Mouse (Mus musculus) embryonic facial prominence, embryonic 13.5 days (tissue): Measurements from ENCODE around the gene Vstm4. TPM values are rescaled to one million over a fixed set of nuclear protein-coding genes. Genes with fewer than 3 reads are reported as not detected.

ENCODE experiments used
- ATAC-seq: fragments of 200-750 bp; cut with Nextera tagmentation; 2 replicates; pipeline ENCODE4 v1.8.0; 2017; ENCODE audit warnings: low read depth; ENCODE audit not compliant: insufficient number of reproducible peaks, insufficient read depth, low FRiP score, low TSS enrichment
- H3K27ac ChIP-seq: fragments of 300-500 bp; sonication (generic); 2 replicates; pipeline ENCODE4 v1.5.1; 2015; ENCODE audit warnings: moderate library complexity, mild to moderate bottlenecking, inconsistent platforms
- H3K27me3 ChIP-seq: fragments of 300-500 bp; sonication (generic); 2 replicates; pipeline ENCODE4 v1.6.1; 2015; ENCODE audit warnings: mild to moderate bottlenecking, inconsistent platforms
- H3K36me3 ChIP-seq: fragments of 300-500 bp; sonication (generic); 2 replicates; pipeline ENCODE4 v1.6.1; 2015; ENCODE audit warnings: mild to moderate bottlenecking, inconsistent platforms
- H3K4me1 ChIP-seq: fragments of 300-500 bp; sonication (generic); 2 replicates; pipeline ENCODE4 v1.6.1; 2015; ENCODE audit warnings: inconsistent platforms
- H3K4me2 ChIP-seq: fragments of 300-500 bp; sonication (generic); 2 replicates; pipeline ENCODE4 v1.6.1; 2015; ENCODE audit warnings: moderate library complexity, mild to moderate bottlenecking, inconsistent platforms
- H3K4me3 ChIP-seq: fragments of 300-500 bp; sonication (generic); 2 replicates; pipeline ENCODE4 v1.5.1; 2015; ENCODE audit warnings: mild to moderate bottlenecking, inconsistent platforms
- H3K9ac ChIP-seq: fragments of 300-500 bp; sonication (generic); 2 replicates; pipeline ENCODE4 v1.6.1; 2015; ENCODE audit warnings: mild to moderate bottlenecking, inconsistent platforms
- H3K9me3 ChIP-seq: fragments of 300-500 bp; sonication (generic); 2 replicates; pipeline ENCODE4 v1.6.1; 2016; ENCODE audit warnings: inconsistent platforms
- WGBS: fragments of 180-500 bp; shearing (Covaris S2); methylation state at CpG from one replicate; pipeline ENCODE4 v1.1.7; 2015; ENCODE audit warnings: mixed read lengths; 5-methylcytosine and 5-hydroxymethylcytosine counted together
- polyA plus RNA-seq: library from polyadenylated mRNA; unstranded; fragments of >200 nt; fragmentation: Nextera tagmentation; extraction: Ambion mirVana; gene quantifications from 2 replicates; pipeline ENCODE4 v1.2.1, GENCODE M21; 2015

Vstm4 gene
- polyA plus RNA-seq, 1 experiment from 2014 or later, result 21.7 TPM

GRCm38 (mm10) chr14:32906545-32906944 lies 50.0 kb downstream of the Vstm4 start:
- H3K4me1 ChIP-seq, result no peaks in the 10 kb centered on the region
- H3K4me2 ChIP-seq, result no peak overlapping the region
- WGBS, result 88% methylated on average over 3 of the region's 3 CpGs
- H3K9ac ChIP-seq, result no peak overlapping the region
- no peaks in the 10 kb centered on the region for H3K9me3 ChIP-seq
- H3K36me3 ChIP-seq, result no peaks in the 10 kb centered on the region
- no peak for ATAC-seq
- H3K27me3 ChIP-seq, result no peaks in the 10 kb centered on the region
- H3K27ac ChIP-seq, result no peak overlapping the region
- no peak overlapping the region for H3K4me3 ChIP-seq

GRCm38 (mm10) chr14:32909112-32909511 lies 52.6 kb downstream of the Vstm4 start:
- WGBS, result 92% methylated on average over 6 of the region's 6 CpGs
- H3K4me1 ChIP-seq, result no peaks in the 10 kb centered on the region
- no peaks in the 10 kb centered on the region for H3K27me3 ChIP-seq
- H3K4me3 ChIP-seq, result no peak overlapping the region
- no peak overlapping the region for H3K9ac ChIP-seq
- H3K9me3 ChIP-seq, result no peaks in the 10 kb centered on the region
- ATAC-seq, result no peak
- no peaks in the 10 kb centered on the region for H3K36me3 ChIP-seq
- no peak overlapping the region for H3K4me2 ChIP-seq
- no peak overlapping the region for H3K27ac ChIP-seq

GRCm38 (mm10) chr14:32911187-32911586 lies 54.6 kb downstream of the Vstm4 start:
- H3K27ac ChIP-seq, result no peak overlapping the region
- H3K36me3 ChIP-seq, result no peaks in the 10 kb centered on the region
- no peak overlapping the region for H3K4me3 ChIP-seq
- H3K9ac ChIP-seq, result no peak overlapping the region
- no peaks in the 10 kb centered on the region for H3K9me3 ChIP-seq
- 87% methylated on average over 4 of the region's 4 CpGs for WGBS
- ATAC-seq, result no peak
- no peak overlapping the region for H3K4me2 ChIP-seq
- no peaks in the 10 kb centered on the region for H3K27me3 ChIP-seq
- no peaks in the 10 kb centered on the region for H3K4me1 ChIP-seq

- Histone ChIP-seq H3K27ac (no peak overlapping the region), H3K27me3 (no peaks in the 10 kb centered on the region), H3K9ac (no peak overlapping the region), H3K4me2 (no peak overlapping the region), H3K36me3 (no peaks in the 10 kb centered on the region), H3K9me3 (no peaks in the 10 kb centered on the region), H3K4me3 (no peak overlapping the region), H3K4me1 (no peaks in the 10 kb centered on the region)
- 53% methylated on average over 2 of the region's 2 CpGs for WGBS
- ATAC-seq, result no peak
Measured at GRCm38 (mm10) chr14:32915360-32915759, 58.8 kb downstream of the Vstm4 start.

- Histone ChIP-seq H3K4me3 (no peak overlapping the region), H3K36me3 (no peaks in the 10 kb centered on the region), H3K4me1 (no peaks in the 10 kb centered on the region), H3K4me2 (no peak overlapping the region), H3K27ac (no peak overlapping the region), H3K9me3 (no peaks in the 10 kb centered on the region), H3K9ac (no peak overlapping the region), H3K27me3 (no peaks in the 10 kb centered on the region)
- 93% methylated on average over 1 of the region's 1 CpGs for WGBS
- ATAC-seq, result no peak
Measured at GRCm38 (mm10) chr14:32917919-32918318, 61.4 kb downstream of the Vstm4 start.

- H3K4me2 ChIP-seq, result no peak overlapping the region
- no peak overlapping the region for H3K27ac ChIP-seq
- H3K27me3 ChIP-seq, result no peaks in the 10 kb centered on the region
- 70% methylated on average over 9 of the region's 9 CpGs for WGBS
- H3K9me3 ChIP-seq, result no peaks in the 10 kb centered on the region
- peaks cover 7% of the 10 kb centered on the region for H3K4me1 ChIP-seq
- no peak overlapping the region for H3K9ac ChIP-seq
- no peak for ATAC-seq
- H3K4me3 ChIP-seq, result no peak overlapping the region
- H3K36me3 ChIP-seq, result no peaks in the 10 kb centered on the region
Measured at GRCm38 (mm10) chr14:32923871-32924270, 67.3 kb downstream of the Vstm4 start.

- ATAC-seq, result no peak
- Histone ChIP-seq H3K4me2 (no peak overlapping the region), H3K4me1 (no peaks in the 10 kb centered on the region), H3K4me3 (no peak overlapping the region), H3K9ac (no peak overlapping the region), H3K9me3 (no peaks in the 10 kb centered on the region), H3K27me3 (no peaks in the 10 kb centered on the region; the same call in 1 of the 2 replicates), H3K27ac (no peak overlapping the region), H3K36me3 (no peaks in the 10 kb centered on the region)
- WGBS, result 81% methylated on average over 10 of the region's 10 CpGs
Measured at GRCm38 (mm10) chr14:32931709-32932108, 75.2 kb downstream of the Vstm4 start.

- H3K27me3 ChIP-seq, result no peaks in the 10 kb centered on the region; the same call in 1 of the 2 replicates
- no peak overlapping the region for H3K27ac ChIP-seq
- no peak overlapping the region for H3K4me3 ChIP-seq
- WGBS, result 73% methylated on average over 8 of the region's 8 CpGs
- H3K4me1 ChIP-seq, result no peaks in the 10 kb centered on the region
- no peak overlapping the region for H3K4me2 ChIP-seq
- no peaks in the 10 kb centered on the region for H3K9me3 ChIP-seq
- no peak for ATAC-seq
- H3K36me3 ChIP-seq, result no peaks in the 10 kb centered on the region
- no peak overlapping the region for H3K9ac ChIP-seq
Measured at GRCm38 (mm10) chr14:32932220-32932619, 75.7 kb downstream of the Vstm4 start.

- no peak overlapping the region for H3K9ac ChIP-seq
- H3K4me1 ChIP-seq, result no peaks in the 10 kb centered on the region
- no peaks in the 10 kb centered on the region for H3K9me3 ChIP-seq
- H3K27me3 ChIP-seq, result no peaks in the 10 kb centered on the region; the same call in 1 of the 2 replicates
- 77% methylated on average over 6 of the region's 6 CpGs for WGBS
- no peak overlapping the region for H3K27ac ChIP-seq
- no peaks in the 10 kb centered on the region for H3K36me3 ChIP-seq
- ATAC-seq, result no peak
- no peak overlapping the region for H3K4me3 ChIP-seq
- no peak overlapping the region for H3K4me2 ChIP-seq
Measured at GRCm38 (mm10) chr14:32934064-32934463, 77.5 kb downstream of the Vstm4 start.

- no peaks in the 10 kb centered on the region for H3K4me1 ChIP-seq
- H3K9ac ChIP-seq, result no peak overlapping the region
- no peak overlapping the region for H3K4me2 ChIP-seq
- H3K9me3 ChIP-seq, result no peaks in the 10 kb centered on the region
- no peak for ATAC-seq
- 83% methylated on average over 5 of the region's 5 CpGs for WGBS
- H3K36me3 ChIP-seq, result no peaks in the 10 kb centered on the region
- H3K4me3 ChIP-seq, result no peak overlapping the region
- H3K27ac ChIP-seq, result no peak overlapping the region
- no peaks in the 10 kb centered on the region for H3K27me3 ChIP-seq
Measured at GRCm38 (mm10) chr14:32939217-32939616, 82.7 kb downstream of the Vstm4 start.

- Histone ChIP-seq H3K9me3 (no peaks in the 10 kb centered on the region), H3K27ac (no peak overlapping the region), H3K4me1 (peaks cover 12% of the 10 kb centered on the region), H3K4me2 (no peak overlapping the region), H3K9ac (no peak overlapping the region), H3K4me3 (no peak overlapping the region), H3K36me3 (no peaks in the 10 kb centered on the region), H3K27me3 (peaks cover 6% of the 10 kb centered on the region; the same call in 1 of the 2 replicates)
- no peak for ATAC-seq
- WGBS, result 83% methylated on average over 2 of the region's 2 CpGs
Measured at GRCm38 (mm10) chr14:32947512-32947911, 91.0 kb downstream of the Vstm4 start.

- Histone ChIP-seq H3K4me1 (peaks cover 12% of the 10 kb centered on the region), H3K4me3 (no peak overlapping the region), H3K4me2 (0 out of 2 replicates have a peak overlapping the region, but pooled peaks have one; percentile 20), H3K9me3 (no peaks in the 10 kb centered on the region), H3K9ac (no peak overlapping the region), H3K36me3 (no peaks in the 10 kb centered on the region), H3K27ac (no peak overlapping the region), H3K27me3 (peaks cover 6% of the 10 kb centered on the region; the same call in 1 of the 2 replicates)
- ATAC-seq, result no peak
- 46% methylated on average over 20 of the region's 20 CpGs for WGBS
Measured at GRCm38 (mm10) chr14:32950312-32951301, 94.1 kb downstream of the Vstm4 start.
